Mouse (Mus musculus) spleen, adult 10 weeks (tissue): ENCODE data around the gene Gm20816. TPM values are rescaled to one million over a fixed set of nuclear protein-coding genes. Genes with fewer than 3 reads are reported as not detected.

ENCODE experiments used
- polyA plus RNA-seq: library from polyadenylated mRNA; stranded (reverse); fragments of 350-450 nt; fragmentation: Illumina TruSeq; extraction: RNeasy Lipid Tissue Mini Kit (QIAGEN cat#74804); gene quantifications from one replicate; pipeline ENCODE4 v1.2.3, GENCODE M21; 2015; ENCODE audit warnings: low replicate concordance; ENCODE audit not compliant: insufficient read depth

Gm20816 gene
- polyA plus RNA-seq = not detected

GRCm38 (mm10) chrY:68537655-68538054 lies at the start of gene Gm20816:
Gm20816 (plus strand) TSS chrY:68537955.

Other genes starting within 250 kb of the Gm20816 start
- gene Gm20937, start 243.1 kb upstream of the Gm20816 start, polyA plus RNA-seq = not detected